Mouse (Mus musculus): ENCODE results near the gene Snapc1.

GRCm38 (mm10) chr12:74002449-74002848 lies 38.2 kb downstream of the Snapc1 start:
- no peak for TF ChIP-seq CTCF (IDR thresholded peaks at IDR 0.05)
- TF ChIP-seq EP300 (IDR thresholded peaks at IDR 0.05; ENCODE audit: insufficient read depth, low read depth, low read length) = no peak

Measured in heart, adult 2 months (tissue).